Mouse (Mus musculus): Measurements from ENCODE around the gene Olfr319. TPM values are rescaled to one million over a fixed set of nuclear protein-coding genes. Genes with fewer than 3 reads are reported as not detected.
"Not testable (repeated sequence)": the region's sequence is repeated elsewhere in the genome, so short reads cannot be mapped to it uniquely, and the experiment has no call there.

The Olfr319 gene
- total and polyA plus RNA-seq, 2 experiments from 2014 or later, result not detected

GRCm38 (mm10) chr11:58709086-58709485 is 10.1 kb downstream of the Olfr319 start:
- no peak overlapping the region for H3K4me3 ChIP-seq (ENCODE audit: low read depth, low read length)
- ATAC-seq (ENCODE audit: insufficient read depth, low read depth) (no peak), DNase-seq (ENCODE audit: low spot score) (no peak)
- H3K9ac ChIP-seq (replicated peaks; ENCODE audit: low read depth, low read length), result no peak overlapping the region
- H3K4me2 ChIP-seq (ENCODE audit: low read depth, low read length), result no peak overlapping the region
- WGBS, result 71% methylated on average over 11 of the region's 11 CpGs
- no peaks in the 10 kb centered on the region; the same call in 1 of the 2 replicates for H3K9me3 ChIP-seq (replicated peaks; ENCODE audit: control insufficient read depth, low read length)
- no peaks in the 10 kb centered on the region for H3K4me1 ChIP-seq (ENCODE audit: control insufficient read depth, insufficient read depth)
- H3K36me3 ChIP-seq (replicated peaks; ENCODE audit: control insufficient read depth, insufficient read depth, low read length), result no peaks in the 10 kb centered on the region
- no peaks in the 10 kb centered on the region for H3K27me3 ChIP-seq (ENCODE audit: control insufficient read depth, insufficient read depth, low read length)
- TF ChIP-seq CTCF (IDR thresholded peaks at IDR 0.05; ENCODE audit: low read depth) (no peak), EP300 (IDR thresholded peaks at IDR 0.05; ENCODE audit: low read depth) (no peak)
- H3K27ac ChIP-seq (ENCODE audit: low read depth), result no peak overlapping the region

- not testable (repeated sequence) for H3K4me2 ChIP-seq (ENCODE audit: low read depth, low read length); H3K9me3 ChIP-seq (replicated peaks; ENCODE audit: control insufficient read depth, low read length); H3K36me3 ChIP-seq (replicated peaks; ENCODE audit: control insufficient read depth, insufficient read depth, low read length); H3K27ac ChIP-seq (ENCODE audit: low read depth); H3K27me3 ChIP-seq (ENCODE audit: control insufficient read depth, insufficient read depth, low read length); DNase-seq (ENCODE audit: low spot score); H3K9ac ChIP-seq (replicated peaks; ENCODE audit: low read depth, low read length); ATAC-seq (ENCODE audit: insufficient read depth, low read depth); H3K4me3 ChIP-seq (ENCODE audit: low read depth, low read length); H3K4me1 ChIP-seq (ENCODE audit: control insufficient read depth, insufficient read depth)
- WGBS, result 91% methylated on average over 6 of the region's 7 CpGs
Measured at GRCm38 (mm10) chr11:58717723-58718122, 18.8 kb downstream of the Olfr319 start.

GRCm38 (mm10) chr11:58719701-58720100 is 20.7 kb downstream of the Olfr319 start:
- H3K4me3 ChIP-seq (ENCODE audit: low read depth, low read length), result no peak overlapping the region
- WGBS, result 74% methylated on average over 4 of the region's 4 CpGs
- TF ChIP-seq CTCF (IDR thresholded peaks at IDR 0.05; ENCODE audit: low read depth), result no peak
- TF ChIP-seq EP300 (IDR thresholded peaks at IDR 0.05; ENCODE audit: low read depth), result no peak
- H3K36me3 ChIP-seq (replicated peaks; ENCODE audit: control insufficient read depth, insufficient read depth, low read length), result no peaks in the 10 kb centered on the region
- H3K9me3 ChIP-seq (replicated peaks; ENCODE audit: control insufficient read depth, low read length), result no peaks in the 10 kb centered on the region
- H3K4me1 ChIP-seq (ENCODE audit: control insufficient read depth, insufficient read depth), result no peaks in the 10 kb centered on the region
- ATAC-seq (ENCODE audit: insufficient read depth, low read depth) (no peak), DNase-seq (ENCODE audit: low spot score) (no peak)
- no peak overlapping the region for H3K27ac ChIP-seq (ENCODE audit: low read depth)
- no peak overlapping the region for H3K4me2 ChIP-seq (ENCODE audit: low read depth, low read length)
- H3K9ac ChIP-seq (replicated peaks; ENCODE audit: low read depth, low read length), result no peak overlapping the region
- H3K27me3 ChIP-seq (ENCODE audit: control insufficient read depth, insufficient read depth, low read length), result no peaks in the 10 kb centered on the region

- TF ChIP-seq CTCF (IDR thresholded peaks at IDR 0.05; ENCODE audit: low read depth) (no peak), EP300 (IDR thresholded peaks at IDR 0.05; ENCODE audit: low read depth) (no peak)
- Histone ChIP-seq H3K9me3 (replicated peaks; ENCODE audit: control insufficient read depth, low read length) (no peaks in the 10 kb centered on the region), H3K27ac (ENCODE audit: low read depth) (no peak within 1 kb of the TSS), H3K4me2 (ENCODE audit: low read depth, low read length) (no peak within 1 kb of the TSS), H3K4me3 (ENCODE audit: low read depth, low read length) (no peak within 1 kb of the TSS), H3K4me1 (ENCODE audit: control insufficient read depth, insufficient read depth) (no peaks in the 10 kb centered on the region), H3K27me3 (ENCODE audit: control insufficient read depth, insufficient read depth, low read length) (no peaks in the 10 kb centered on the region), H3K36me3 (replicated peaks; ENCODE audit: control insufficient read depth, insufficient read depth, low read length) (no peaks in the 10 kb centered on the region), H3K9ac (replicated peaks; ENCODE audit: low read depth, low read length) (no peak within 1 kb of the TSS)
- DNase-seq (ENCODE audit: low spot score) (no peak), ATAC-seq (ENCODE audit: insufficient read depth, low read depth) (no peak)
Measured at GRCm38 (mm10) chr11:58723914-58724313, 25.0 kb downstream of the Olfr319 start, which contains the start of gene Olfr318. Olfr318 (minus strand) TSS chr11:58724014.

GRCm38 (mm10) chr11:58727896-58728650 is 29.1 kb downstream of the Olfr319 start:
- not testable (repeated sequence) for ATAC-seq (ENCODE audit: insufficient read depth, low read depth); H3K4me1 ChIP-seq (ENCODE audit: control insufficient read depth, insufficient read depth); H3K36me3 ChIP-seq (replicated peaks; ENCODE audit: control insufficient read depth, insufficient read depth, low read length); H3K27me3 ChIP-seq (ENCODE audit: control insufficient read depth, insufficient read depth, low read length); DNase-seq (ENCODE audit: low spot score); H3K9ac ChIP-seq (replicated peaks; ENCODE audit: low read depth, low read length); H3K9me3 ChIP-seq (replicated peaks; ENCODE audit: control insufficient read depth, low read length); H3K27ac ChIP-seq (ENCODE audit: low read depth); H3K4me3 ChIP-seq (ENCODE audit: low read depth, low read length); H3K4me2 ChIP-seq (ENCODE audit: low read depth, low read length)
- WGBS, result 74% methylated on average over 6 of the region's 6 CpGs

GRCm38 (mm10) chr11:58733372-58733771 is 34.4 kb downstream of the Olfr319 start:
- H3K9me3 ChIP-seq (replicated peaks; ENCODE audit: control insufficient read depth, low read length), result no peaks in the 10 kb centered on the region
- no peak overlapping the region for H3K9ac ChIP-seq (replicated peaks; ENCODE audit: low read depth, low read length)
- H3K4me1 ChIP-seq (ENCODE audit: control insufficient read depth, insufficient read depth), result no peaks in the 10 kb centered on the region
- no peaks in the 10 kb centered on the region for H3K36me3 ChIP-seq (replicated peaks; ENCODE audit: control insufficient read depth, insufficient read depth, low read length)
- H3K27me3 ChIP-seq (ENCODE audit: control insufficient read depth, insufficient read depth, low read length), result no peaks in the 10 kb centered on the region
- no peak overlapping the region for H3K4me3 ChIP-seq (ENCODE audit: low read depth, low read length)
- H3K4me2 ChIP-seq (ENCODE audit: low read depth, low read length), result no peak overlapping the region
- ATAC-seq (ENCODE audit: insufficient read depth, low read depth), result no peak
- no peak for DNase-seq (ENCODE audit: low spot score)
- WGBS, result 58% methylated on average over 3 of the region's 3 CpGs
- TF ChIP-seq EP300 (IDR thresholded peaks at IDR 0.05; ENCODE audit: low read depth) (no peak), CTCF (IDR thresholded peaks at IDR 0.05; ENCODE audit: low read depth) (no peak)
- H3K27ac ChIP-seq (ENCODE audit: low read depth), result no peak overlapping the region

All from heart, postnatal 0 days (tissue).